Mouse (Mus musculus): ENCODE results near the gene Mapk8ip1.

Gene Mapk8ip1

DNA sequence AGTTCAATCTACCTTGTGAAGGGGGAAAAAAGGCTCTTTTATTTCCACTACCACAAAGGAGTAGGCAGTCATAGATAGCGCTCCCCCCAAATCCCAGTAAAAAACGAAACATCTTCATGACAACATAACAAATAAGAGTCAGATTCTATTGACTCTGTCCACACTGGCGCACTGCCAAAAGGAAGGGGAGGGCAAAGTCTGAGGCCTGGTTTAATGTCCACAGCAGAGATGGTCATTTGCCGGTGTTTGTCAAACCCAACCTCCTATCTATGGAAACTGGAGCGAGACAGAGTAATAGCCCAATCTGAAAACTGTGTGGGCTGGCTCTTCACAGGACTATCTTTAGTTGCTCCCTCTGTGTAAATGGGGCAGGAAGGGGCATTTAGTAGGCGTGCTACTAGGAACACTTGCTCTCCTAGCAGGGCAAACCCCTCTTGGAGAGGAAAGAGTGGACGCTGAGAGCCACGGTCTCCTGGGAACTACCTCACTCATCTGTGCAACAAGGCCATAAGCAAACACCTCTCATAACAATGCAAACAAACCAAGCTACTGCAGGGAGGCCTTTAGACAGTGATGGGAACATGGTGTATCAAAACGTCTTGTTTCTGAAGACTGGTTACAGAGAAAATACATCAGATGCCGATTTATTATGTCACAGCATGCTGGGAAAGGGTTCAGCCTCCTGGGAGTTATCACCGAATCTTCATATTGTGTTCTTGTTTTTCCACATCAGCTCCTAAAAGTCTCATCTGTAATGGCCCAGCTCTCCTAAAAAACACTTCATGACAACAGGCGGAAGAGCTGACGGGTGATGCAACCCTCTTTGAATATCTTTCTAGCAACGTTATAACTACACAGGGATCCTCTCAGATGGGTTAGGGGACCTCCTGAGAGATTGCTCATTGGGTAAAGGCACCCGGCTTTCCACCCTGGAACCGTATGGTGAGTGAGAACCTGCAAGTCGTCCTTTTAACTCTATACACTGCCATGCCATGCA is 31.5 kb upstream of the Mapk8ip1 start:
- Histone ChIP-seq H3K36me3 (ENCODE audit: control insufficient read depth, insufficient read depth, low read length, poor library complexity, severe bottlenecking) (no peaks in the 10 kb centered on the region), H3K27me3 (ENCODE audit: control insufficient read depth, insufficient read depth, low read length, poor library complexity, severe bottlenecking) (no peaks in the 10 kb centered on the region)
- DNase-seq (ENCODE audit: low read depth, low spot score): no peak

GRCm38 (mm10) chr2:92431611-92432179 is 30.6 kb upstream of the Mapk8ip1 start:
- no peak for DNase-seq (ENCODE audit: low read depth, low spot score)
- no peaks in the 10 kb centered on the region for H3K27me3 ChIP-seq (ENCODE audit: control insufficient read depth, insufficient read depth, low read length, poor library complexity, severe bottlenecking)
- no peaks in the 10 kb centered on the region for H3K36me3 ChIP-seq (ENCODE audit: control insufficient read depth, insufficient read depth, low read length, poor library complexity, severe bottlenecking)

- H3K27me3 ChIP-seq (ENCODE audit: control insufficient read depth, insufficient read depth, low read length, poor library complexity, severe bottlenecking): no peaks in the 10 kb centered on the region
- no peak for DNase-seq (ENCODE audit: low read depth, low spot score)
- no peaks in the 10 kb centered on the region for H3K36me3 ChIP-seq (ENCODE audit: control insufficient read depth, insufficient read depth, low read length, poor library complexity, severe bottlenecking)
These were observed 29.9 kb upstream of the Mapk8ip1 start for GRCm38 (mm10) chr2:92430723-92431541.

GRCm38 (mm10) chr2:92430089-92430488 is 29.0 kb upstream of the Mapk8ip1 start:
- no peak for DNase-seq (ENCODE audit: low read depth, low spot score)
- no peaks in the 10 kb centered on the region for H3K36me3 ChIP-seq (ENCODE audit: control insufficient read depth, insufficient read depth, low read length, poor library complexity, severe bottlenecking)
- no peaks in the 10 kb centered on the region for H3K27me3 ChIP-seq (ENCODE audit: control insufficient read depth, insufficient read depth, low read length, poor library complexity, severe bottlenecking)

GRCm38 (mm10) chr2:92427882-92428281 is 26.8 kb upstream of the Mapk8ip1 start:
- no peak for DNase-seq (ENCODE audit: low read depth, low spot score)
- H3K36me3 ChIP-seq (ENCODE audit: control insufficient read depth, insufficient read depth, low read length, poor library complexity, severe bottlenecking): no peaks in the 10 kb centered on the region
- H3K27me3 ChIP-seq (ENCODE audit: control insufficient read depth, insufficient read depth, low read length, poor library complexity, severe bottlenecking): no peaks in the 10 kb centered on the region

- Histone ChIP-seq H3K27me3 (ENCODE audit: control insufficient read depth, insufficient read depth, low read length, poor library complexity, severe bottlenecking) (no peaks in the 10 kb centered on the region), H3K36me3 (ENCODE audit: control insufficient read depth, insufficient read depth, low read length, poor library complexity, severe bottlenecking) (no peaks in the 10 kb centered on the region; the same call in 1 of the 2 replicates)
- DNase-seq (ENCODE audit: low read depth, low spot score): no peak
These were observed 25.4 kb upstream of the Mapk8ip1 start for GRCm38 (mm10) chr2:92426426-92426825.

DNA sequence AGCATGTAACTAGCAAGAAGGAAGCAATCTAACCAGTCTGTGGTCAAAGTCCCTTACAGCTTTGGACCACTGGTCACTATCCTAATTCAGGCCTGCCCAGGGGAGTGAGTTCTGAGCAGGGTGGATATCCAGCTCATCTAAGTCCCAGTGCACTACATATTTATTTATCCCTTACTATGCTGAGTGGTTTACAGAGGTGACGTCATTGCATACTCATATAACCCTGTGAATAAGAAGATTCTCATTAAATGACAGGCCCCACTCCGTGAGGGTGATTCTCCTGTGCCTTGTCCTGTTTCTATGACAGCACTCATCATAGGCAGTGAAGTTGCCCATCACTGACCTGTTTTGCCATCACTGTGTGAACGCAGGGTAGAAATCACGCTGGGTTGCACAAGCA is 24.3 kb upstream of the Mapk8ip1 start:
- H3K27me3 ChIP-seq (ENCODE audit: control insufficient read depth, insufficient read depth, low read length, poor library complexity, severe bottlenecking): no peaks in the 10 kb centered on the region
- no peak for DNase-seq (ENCODE audit: low read depth, low spot score)
- H3K36me3 ChIP-seq (ENCODE audit: control insufficient read depth, insufficient read depth, low read length, poor library complexity, severe bottlenecking): no peaks in the 10 kb centered on the region; the same call in 1 of the 2 replicates

DNA sequence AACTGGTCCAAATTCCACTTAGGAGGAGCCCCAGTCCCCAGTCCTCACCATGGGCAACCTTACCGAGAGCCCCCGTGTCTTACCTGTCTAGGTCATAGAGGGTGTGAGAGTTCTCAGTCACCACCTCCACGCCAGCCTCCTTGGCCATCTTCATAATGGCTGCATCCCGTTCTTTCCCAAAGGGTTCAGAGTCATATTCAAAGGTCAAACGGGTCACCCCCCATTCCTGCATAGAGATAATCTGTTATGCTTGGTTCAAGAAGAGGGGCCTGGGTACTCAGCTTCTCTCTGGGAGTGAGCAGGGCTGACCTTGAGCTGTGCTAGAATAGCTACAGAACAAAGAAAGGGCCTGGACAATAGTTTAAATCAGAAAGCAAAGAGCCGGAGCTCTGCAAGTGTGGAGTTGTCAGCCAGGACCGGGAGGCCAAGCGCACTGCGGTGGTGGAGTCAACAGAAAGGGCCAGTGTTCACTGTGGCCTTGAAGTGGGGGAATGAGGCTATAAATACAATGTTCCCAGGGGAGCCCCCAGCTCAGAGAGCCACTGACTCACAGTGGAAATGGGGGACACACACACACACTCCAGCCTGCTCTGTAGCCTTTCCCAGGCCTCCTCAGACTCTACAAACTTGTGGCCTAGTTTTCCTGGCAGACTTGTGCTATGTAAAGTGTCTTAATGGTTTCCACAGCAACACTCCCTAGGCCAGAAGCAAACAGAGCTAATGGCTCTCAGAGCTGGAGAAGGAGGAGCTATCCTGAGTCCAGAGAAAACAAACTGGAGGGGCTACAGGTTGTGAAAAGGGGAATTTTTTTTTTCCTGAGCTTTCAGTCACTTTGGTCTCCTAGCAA is 23.6 kb upstream of the Mapk8ip1 start:
- no peak for DNase-seq (ENCODE audit: low read depth, low spot score)
- Histone ChIP-seq H3K27me3 (ENCODE audit: control insufficient read depth, insufficient read depth, low read length, poor library complexity, severe bottlenecking) (no peaks in the 10 kb centered on the region), H3K36me3 (ENCODE audit: control insufficient read depth, insufficient read depth, low read length, poor library complexity, severe bottlenecking) (no peaks in the 10 kb centered on the region; the same call in 1 of the 2 replicates)

- Histone ChIP-seq H3K27me3 (ENCODE audit: control insufficient read depth, insufficient read depth, low read length, poor library complexity, severe bottlenecking) (no peaks in the 10 kb centered on the region), H3K36me3 (ENCODE audit: control insufficient read depth, insufficient read depth, low read length, poor library complexity, severe bottlenecking) (no peaks in the 10 kb centered on the region; the same call in 1 of the 2 replicates)
- DNase-seq (ENCODE audit: low read depth, low spot score): no peak
These were observed 22.8 kb upstream of the Mapk8ip1 start for GRCm38 (mm10) chr2:92423702-92424461.

- H3K36me3 ChIP-seq (ENCODE audit: control insufficient read depth, insufficient read depth, low read length, poor library complexity, severe bottlenecking): no peaks in the 10 kb centered on the region; the same call in 1 of the 2 replicates
- no peaks in the 10 kb centered on the region for H3K27me3 ChIP-seq (ENCODE audit: control insufficient read depth, insufficient read depth, low read length, poor library complexity, severe bottlenecking)
- DNase-seq (ENCODE audit: low read depth, low spot score): no peak
These were observed 22.1 kb upstream of the Mapk8ip1 start for GRCm38 (mm10) chr2:92423156-92423555.

GRCm38 (mm10) chr2:92422388-92423135 is 21.5 kb upstream of the Mapk8ip1 start:
- peak; percentile 35 for DNase-seq (ENCODE audit: low read depth, low spot score)
- Histone ChIP-seq H3K36me3 (ENCODE audit: control insufficient read depth, insufficient read depth, low read length, poor library complexity, severe bottlenecking) (no peaks in the 10 kb centered on the region; the same call in 1 of the 2 replicates), H3K27me3 (ENCODE audit: control insufficient read depth, insufficient read depth, low read length, poor library complexity, severe bottlenecking) (no peaks in the 10 kb centered on the region)

- Histone ChIP-seq H3K27me3 (ENCODE audit: control insufficient read depth, insufficient read depth, low read length, poor library complexity, severe bottlenecking) (no peaks in the 10 kb centered on the region), H3K36me3 (ENCODE audit: control insufficient read depth, insufficient read depth, low read length, poor library complexity, severe bottlenecking) (no peaks in the 10 kb centered on the region; the same call in 1 of the 2 replicates)
- no peak for DNase-seq (ENCODE audit: low read depth, low spot score)
These were observed 20.8 kb upstream of the Mapk8ip1 start for GRCm38 (mm10) chr2:92421723-92422387.
